Mouse (Mus musculus) cerebellum, postnatal 10 days (tissue): ENCODE measurements around the gene Fcrlb.

Source experiments
- DNase-seq, 2 experiments: peaks; one replicate each; pipeline ENCODE4 v3.0.0; 2021; ENCODE audit warnings: mixed read lengths in 2 of 2

Fcrlb gene

GRCm38 (mm10) chr1:170907456-170908191 is 5.1 kb downstream of the Fcrlb start:
- peak; percentile 60 to 63 for DNase-seq

DNA sequence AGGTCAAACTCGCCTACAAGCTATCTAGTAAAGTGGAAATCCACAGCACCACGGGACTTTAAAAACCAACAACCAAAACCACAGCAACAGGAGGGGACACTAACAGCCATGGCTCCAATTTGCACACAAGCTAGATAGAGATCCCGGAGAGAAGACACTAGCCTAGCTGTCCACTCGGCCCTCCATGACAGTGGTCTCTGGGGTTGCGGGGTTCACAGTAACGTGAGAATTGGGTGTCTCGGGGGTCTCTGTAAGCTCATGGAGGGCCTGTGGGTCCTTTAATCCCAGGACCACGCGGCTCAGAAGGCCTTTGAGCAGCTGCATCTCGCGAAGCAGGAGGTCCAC is 5.7 kb downstream of the Fcrlb start:
- no peak for DNase-seq

GRCm38 (mm10) chr1:170903485-170903884 is 9.3 kb downstream of the Fcrlb start:
- DNase-seq = no peak

- DNase-seq = peak; percentile 93 to 96
These were observed 11.1 kb downstream of the Fcrlb start for GRCm38 (mm10) chr1:170901536-170902238.

DNA sequence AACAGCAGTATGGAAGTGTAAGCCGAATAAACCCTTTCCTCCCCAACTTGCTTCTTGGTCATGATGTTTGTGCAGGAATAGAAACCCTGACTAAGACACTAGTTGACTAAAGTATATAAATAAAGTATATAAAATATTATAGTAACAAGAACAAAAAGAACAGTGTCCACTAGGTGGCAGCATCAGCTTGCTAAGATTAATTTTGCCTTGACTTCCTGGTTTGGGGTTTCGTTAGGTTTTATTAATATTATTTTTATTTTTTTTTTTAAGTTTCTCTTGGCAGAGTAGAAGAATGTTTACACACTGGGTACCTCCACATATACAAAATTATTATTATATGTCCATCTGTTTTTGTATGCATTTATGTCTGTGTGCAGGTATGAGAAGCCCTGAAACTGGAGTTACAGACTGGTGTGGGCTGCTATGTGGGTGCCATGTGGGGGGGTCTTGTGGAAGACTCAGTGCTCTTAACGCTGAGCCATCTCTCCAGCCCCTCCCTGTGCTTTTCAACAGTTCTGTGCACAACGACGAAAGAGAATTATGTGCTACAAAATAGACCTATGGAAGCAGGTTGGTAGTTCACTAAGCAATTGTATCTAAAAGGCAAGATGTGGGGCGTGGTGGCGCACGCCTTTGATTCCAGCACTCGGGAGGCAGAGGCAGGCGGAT is 11.8 kb downstream of the Fcrlb start:
- DNase-seq = peak; percentile 71 to 86

GRCm38 (mm10) chr1:170898413-170899075 is 14.2 kb downstream of the Fcrlb start:
- no peak for DNase-seq

GRCm38 (mm10) chr1:170896651-170897281 is 16.0 kb downstream of the Fcrlb start:
- no peak for DNase-seq

DNA sequence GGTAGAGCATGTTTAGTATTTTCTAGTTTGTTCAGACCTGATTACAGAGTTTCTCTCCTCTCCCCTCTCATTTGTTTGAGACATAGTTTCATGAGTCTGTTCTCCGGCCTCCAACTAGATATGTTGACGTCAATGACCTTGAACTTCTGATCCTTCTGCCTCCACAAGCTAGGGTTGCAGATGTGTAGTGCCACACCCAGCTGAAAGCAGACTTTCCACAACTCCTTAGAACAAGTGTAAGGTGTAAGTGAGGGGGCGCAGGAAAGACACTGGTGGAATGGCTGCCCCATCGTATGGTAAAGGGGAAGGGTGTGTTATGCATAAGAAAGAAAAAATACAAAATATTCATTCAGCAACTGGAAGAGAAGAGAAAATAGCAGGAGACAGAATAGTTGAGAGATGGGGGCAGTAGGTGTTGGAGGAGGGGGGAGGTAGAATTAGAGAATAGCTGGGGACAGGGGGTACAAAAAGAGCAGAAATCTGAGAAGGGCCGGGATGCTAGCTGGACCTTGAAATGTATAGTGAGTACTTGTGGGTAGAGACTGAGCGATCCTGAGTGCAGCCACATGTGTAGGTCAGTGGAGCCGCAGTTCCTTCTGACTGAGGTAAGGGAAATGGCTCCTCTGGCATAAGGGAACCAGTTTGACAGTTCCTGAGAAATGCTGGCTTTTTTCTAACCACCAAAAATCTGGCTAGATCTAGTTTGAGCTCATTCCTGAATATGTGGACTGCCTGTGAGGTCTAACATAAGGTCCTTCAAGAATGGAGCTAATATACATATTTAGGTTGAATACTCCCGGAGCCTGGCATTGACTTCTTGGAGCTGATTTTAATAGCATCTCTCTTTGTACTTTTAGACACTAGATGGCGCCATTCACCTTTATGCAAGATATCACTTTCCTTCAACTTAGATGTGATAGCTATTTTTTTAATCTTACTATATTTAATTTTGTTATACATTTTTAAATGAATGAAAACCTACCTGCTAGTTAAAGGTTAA is 17.8 kb downstream of the Fcrlb start:
- peak; percentile 22 to 81 for DNase-seq

GRCm38 (mm10) chr1:170892279-170892678 is 20.5 kb downstream of the Fcrlb start:
- DNase-seq = no peak

DNA sequence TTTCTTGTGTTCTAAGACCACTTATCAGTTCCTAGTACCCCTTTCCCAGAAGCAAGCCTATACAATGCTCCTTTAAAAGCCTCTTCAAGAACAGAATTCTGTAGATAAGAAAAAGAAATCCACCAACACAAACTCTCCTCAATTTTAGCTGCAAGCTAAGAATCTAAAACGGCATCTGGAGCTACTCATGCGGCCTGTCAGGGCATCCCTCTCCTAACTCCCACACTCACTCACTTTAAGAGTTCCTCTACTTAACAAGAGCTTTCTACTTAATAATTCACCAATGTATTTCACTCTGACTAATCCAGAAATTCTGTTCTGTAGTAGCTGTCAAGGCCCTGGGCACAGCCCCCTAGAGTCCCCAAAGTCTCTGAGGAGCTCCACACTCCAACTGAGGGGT is 21.1 kb downstream of the Fcrlb start:
- no peak for DNase-seq

GRCm38 (mm10) chr1:170889310-170889709 is 23.4 kb downstream of the Fcrlb start:
- no peak for DNase-seq

GRCm38 (mm10) chr1:170886044-170886458 is 26.7 kb downstream of the Fcrlb start:
- no peak for DNase-seq

DNA sequence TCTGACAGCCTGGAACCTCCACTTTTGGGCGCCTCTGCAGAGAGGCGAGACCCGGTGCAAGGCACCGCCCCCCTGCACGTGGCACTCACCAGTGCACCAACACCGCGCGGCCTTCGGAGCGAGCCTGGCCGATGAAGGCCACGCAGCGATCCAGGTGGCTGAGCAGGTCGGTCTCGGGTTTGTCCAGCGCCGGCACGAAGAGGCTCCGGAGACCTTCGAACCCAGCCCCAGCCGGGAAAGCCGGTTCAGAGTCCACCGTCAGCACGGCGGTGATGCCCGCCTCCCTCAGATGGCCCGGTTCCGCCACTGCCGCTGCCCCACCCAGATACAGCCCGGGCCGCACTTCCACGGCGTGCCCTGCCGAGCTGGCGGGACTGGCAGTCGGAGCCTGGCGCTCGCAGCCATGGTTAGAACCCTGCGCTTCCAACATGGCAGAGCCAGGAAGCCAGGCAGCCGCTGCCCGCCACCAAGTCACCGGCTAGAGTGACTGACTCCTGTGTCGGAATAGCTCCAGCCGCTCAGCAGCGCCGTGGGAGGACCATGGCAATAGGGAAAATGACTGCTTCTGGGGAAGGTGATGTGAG is 27.7 kb downstream of the Fcrlb start, which contains the start of the genes Gm26620 and Dusp12:
Gene Gm26620, plus strand, starts transcription at position 88 of the 584 bp plus-strand sequence.
Gene Dusp12, minus strand, starts transcription at position 563 of the 584 bp plus-strand sequence.
- DNase-seq = peak; percentile 91 to 93

GRCm38 (mm10) chr1:170884390-170884789 is 28.4 kb downstream of the Fcrlb start:
- no peak for DNase-seq

DNA sequence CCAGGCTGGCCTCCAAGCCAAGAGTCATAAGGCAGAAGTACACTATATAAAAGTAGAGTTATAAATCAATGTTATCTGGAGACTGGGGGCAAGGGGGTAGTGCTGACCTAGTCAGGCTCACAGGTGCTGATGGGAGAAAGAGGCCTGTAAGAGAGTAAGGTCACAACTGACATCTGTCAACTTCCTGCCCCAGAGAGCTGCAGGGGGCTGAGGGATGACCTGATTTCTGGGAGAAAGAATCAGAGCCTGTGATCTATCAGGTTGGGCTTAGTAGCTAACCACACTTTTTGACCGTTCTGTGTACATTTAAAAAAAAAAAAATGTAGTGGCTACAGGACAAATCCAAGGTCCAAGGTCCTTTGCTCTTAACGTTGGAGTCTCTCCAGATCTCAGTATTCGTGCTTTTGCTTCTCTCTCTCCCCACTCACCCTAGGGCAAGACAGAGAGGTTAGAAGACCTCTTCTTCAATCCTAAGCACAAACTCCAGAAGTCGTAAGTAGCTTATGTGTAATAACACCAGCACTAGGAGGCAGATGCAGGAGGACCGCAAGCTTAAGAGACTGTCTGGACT is 29.7 kb downstream of the Fcrlb start:
- no peak for DNase-seq

DNA sequence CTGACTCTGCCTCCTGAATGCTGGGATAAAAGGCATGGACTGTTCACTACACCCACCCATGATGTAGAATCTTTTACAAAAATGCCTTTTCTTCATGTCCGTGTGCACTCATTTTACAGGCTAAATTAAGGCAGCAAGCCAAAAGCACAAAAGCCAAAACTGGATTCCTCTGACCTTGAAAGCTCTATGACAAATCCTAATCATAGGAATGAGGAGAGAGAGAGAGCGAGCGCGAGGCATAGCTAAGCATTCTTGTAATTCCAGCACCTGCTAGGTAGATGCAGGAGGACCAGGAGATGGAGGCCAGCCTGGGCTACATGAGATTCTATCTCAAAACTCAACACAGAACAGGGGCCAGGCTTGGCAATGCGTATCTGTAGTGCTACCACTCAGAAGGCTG is 35.8 kb downstream of the Fcrlb start:
- no peak for DNase-seq

- DNase-seq = no peak
These were observed 37.1 kb downstream of the Fcrlb start for GRCm38 (mm10) chr1:170875676-170876075.

- no peak for DNase-seq
These were observed 40.8 kb downstream of the Fcrlb start for GRCm38 (mm10) chr1:170871961-170872360.

DNA sequence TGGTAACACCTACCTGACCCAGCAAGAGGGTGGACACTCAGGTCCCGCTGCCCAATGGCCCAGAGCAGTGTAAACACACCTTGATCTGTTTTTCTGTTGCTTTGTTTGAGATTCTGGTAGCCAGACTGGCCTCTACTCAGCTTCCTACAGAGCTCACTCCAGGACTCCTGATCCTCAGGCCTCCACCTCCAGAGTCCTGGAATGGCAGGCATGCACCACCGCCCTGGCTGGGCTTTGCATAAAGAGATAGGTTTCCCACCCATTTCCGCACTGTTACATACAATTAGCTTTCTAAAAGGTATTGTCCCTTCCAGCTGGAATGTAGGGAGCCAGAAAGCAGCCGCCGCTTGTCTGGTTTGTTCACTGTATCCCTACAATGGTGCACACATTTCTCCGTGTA is 41.3 kb downstream of the Fcrlb start:
- DNase-seq = no peak

- DNase-seq = no peak
These were observed 43.8 kb downstream of the Fcrlb start for GRCm38 (mm10) chr1:170868905-170869283.
